29 mouse cellular contexts compared by ENCODE assay signal in the genomic region with DNA sequence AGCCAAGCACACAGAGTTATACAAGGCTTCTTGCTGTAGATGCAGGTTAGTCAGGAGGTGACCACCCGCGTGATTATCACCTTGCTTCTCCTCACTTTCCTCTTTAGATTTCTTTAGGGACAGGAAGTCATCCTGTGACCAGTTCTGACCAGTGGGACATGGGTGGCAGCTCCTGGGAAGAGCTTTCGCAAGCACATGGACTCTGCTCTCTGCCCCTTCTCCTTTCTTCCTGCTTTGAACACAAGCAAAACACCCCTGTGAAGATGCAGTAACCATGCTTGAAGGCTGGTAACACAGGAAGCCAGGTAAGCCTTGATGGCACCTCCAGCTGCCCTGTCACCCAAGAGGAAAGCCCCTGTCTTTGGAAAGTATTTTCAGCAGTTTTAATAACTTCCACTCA.
DNase-seq lines count a peak whose midpoint lies in the region; ATAC-seq and TF ChIP-seq lines count a peak whose summit lies in the region.
"Had no signal": no experiment of that assay in that cellular context is flagged by ENCODE, and none has a peak within 500 bp of the region (broad histone marks: within the 10 kb centered on the region; RNA-seq: fewer than 3 reads in every experiment).

No protein-coding gene starts in this region.

- H3K27me3 ChIP-seq in kidney, postnatal 0 days (ENCODE audit: insufficient read depth, low read length): no peaks in the 10 kb centered on the region
- H3K27me3 ChIP-seq in midbrain, embryonic 11.5 days (ENCODE audit: control insufficient read depth, insufficient read depth, low read length): no peaks in the 10 kb centered on the region
- H3K27me3 ChIP-seq in midbrain, embryonic 10.5 days (ENCODE audit: low read depth, poor library complexity, severe bottlenecking): no peaks in the 10 kb centered on the region
- H3K27me3 ChIP-seq: embryonic facial prominence, embryonic 13.5 days had no signal

- no peak overlapping the region for H3K9ac ChIP-seq in kidney, postnatal 0 days (ENCODE audit: low read depth, low read length)
- no peak overlapping the region for H3K9ac ChIP-seq in midbrain, embryonic 11.5 days (ENCODE audit: low read length)
- H3K9ac ChIP-seq: embryonic facial prominence, embryonic 13.5 days; forebrain, postnatal 0 days; heart, embryonic 13.5 days; hindbrain, embryonic 14.5 days had no signal

- peak; percentile 62; the same call in 1 of the 2 replicates for ATAC-seq in kidney, postnatal 0 days (replicated peaks; ENCODE audit: low FRiP score, low read depth)
- ATAC-seq in midbrain, embryonic 11.5 days (ENCODE audit: low FRiP score): no peak
- ATAC-seq: CD4-positive, CD25-positive, alpha-beta regulatory T cell, adult 4 months; forebrain, embryonic 14.5 days; forebrain, postnatal 0 days; hindbrain, postnatal 0 days had no signal

- H3K4me1 ChIP-seq in kidney, postnatal 0 days (replicated peaks; ENCODE audit: insufficient read depth, low read length): peaks cover 4% of the 10 kb centered on the region; the same call in 1 of the 2 replicates
- no peaks in the 10 kb centered on the region for H3K4me1 ChIP-seq in midbrain, embryonic 11.5 days (ENCODE audit: control insufficient read depth, insufficient read depth, low read length)
- H3K4me1 ChIP-seq in midbrain, embryonic 10.5 days: peaks cover 12% of the 10 kb centered on the region

- peak; percentile 18 for DNase-seq in kidney, adult 18-20 months
- no peak for DNase-seq in kidney, postnatal 14 days
- no peak for DNase-seq in kidney, postnatal 0 days (ENCODE audit: low spot score)
- no peak for DNase-seq in kidney, postnatal 4 days
- DNase-seq in midbrain, embryonic 11.5 days (ENCODE audit: low spot score, missing footprints): peak; percentile 12
- DNase-seq in midbrain, embryonic 10.5 days (ENCODE audit: low spot score): no peak
- no peak for DNase-seq in cerebellum, postnatal 14 days
- DNase-seq: adrenal gland, adult 2 months; adrenal gland, postnatal 14 days; cerebellum, adult 11 months; cerebellum, adult 2 months; cerebellum, adult 9-11 months; cerebellum, postnatal 36 days; embryo, embryonic 11 days; forebrain, postnatal 0 days; gastrocnemius, adult 2 months; gastrocnemius, postnatal 14 days; heart, adult 2 months; heart, postnatal 14 days; heart, postnatal 4 days had no signal

- H3K36me3 ChIP-seq in kidney, postnatal 0 days (ENCODE audit: insufficient read depth, low read length): no peaks in the 10 kb centered on the region
- no peaks in the 10 kb centered on the region for H3K36me3 ChIP-seq in midbrain, embryonic 11.5 days (ENCODE audit: control insufficient read depth, insufficient read depth, low read length)
- no peaks in the 10 kb centered on the region for H3K36me3 ChIP-seq in midbrain, embryonic 10.5 days
- H3K36me3 ChIP-seq: embryonic facial prominence, embryonic 10.5 days; embryonic facial prominence, embryonic 13.5 days; heart, embryonic 10.5 days; heart, embryonic 13.5 days had no signal

- 87% methylated on average over 3 of the region's 3 CpGs for WGBS in kidney, postnatal 0 days
- 96% methylated on average over 3 of the region's 3 CpGs for WGBS in midbrain, embryonic 11.5 days
- WGBS in midbrain, embryonic 10.5 days: 92% methylated on average over 3 of the region's 3 CpGs

- no peak overlapping the region for H3K4me2 ChIP-seq in kidney, postnatal 0 days (ENCODE audit: low read length)
- H3K4me2 ChIP-seq in midbrain, embryonic 11.5 days: no peak overlapping the region
- H3K4me2 ChIP-seq: embryonic facial prominence, embryonic 13.5 days; heart, embryonic 13.5 days; hindbrain, embryonic 14.5 days had no signal

- TF ChIP-seq CTCF in kidney, postnatal 0 days (IDR thresholded peaks at IDR 0.05; ENCODE audit: low read depth): no peak

- H3K27ac ChIP-seq in kidney, postnatal 0 days: peak overlapping the region; percentile 70; the same call in 1 of the 2 replicates
- no peak overlapping the region for H3K27ac ChIP-seq in midbrain, embryonic 11.5 days (ENCODE audit: low read depth, low read length)
- H3K27ac ChIP-seq in midbrain, embryonic 10.5 days (replicated peaks): no peak overlapping the region
- H3K27ac ChIP-seq: embryonic facial prominence, embryonic 10.5 days; embryonic facial prominence, embryonic 13.5 days; gastrocnemius, adult 2 months; heart, adult 2 months; heart, embryonic 10.5 days; heart, embryonic 13.5 days; hindbrain, postnatal 0 days had no signal

- H3K9me3 ChIP-seq in kidney, postnatal 0 days (replicated peaks; ENCODE audit: low read length): no peaks in the 10 kb centered on the region
- H3K9me3 ChIP-seq in midbrain, embryonic 11.5 days (ENCODE audit: control insufficient read depth, low read length): no peaks in the 10 kb centered on the region
- no peaks in the 10 kb centered on the region for H3K9me3 ChIP-seq in midbrain, embryonic 10.5 days (replicated peaks)
- H3K9me3 ChIP-seq: embryonic facial prominence, embryonic 10.5 days; embryonic facial prominence, embryonic 13.5 days; heart, embryonic 10.5 days; heart, embryonic 13.5 days had no signal

- H3K4me3 ChIP-seq in kidney, postnatal 0 days (replicated peaks; ENCODE audit: low read depth, low read length): no peak overlapping the region
- H3K4me3 ChIP-seq in midbrain, embryonic 11.5 days (ENCODE audit: low read depth, low read length): no peak overlapping the region
- no peak overlapping the region for H3K4me3 ChIP-seq in midbrain, embryonic 10.5 days
- H3K4me3 ChIP-seq: embryonic facial prominence, embryonic 10.5 days; embryonic facial prominence, embryonic 13.5 days; erythroblast, embryonic 14.5 days; gastrocnemius, adult 2 months; heart, adult 2 months; heart, embryonic 10.5 days; heart, embryonic 13.5 days had no signal

Comparison
In these comparisons a context has a peak if more than half of its experiments do, and no peak if none do; other contexts are left out.
1. DNase-seq: peak in kidney, adult 18-20 months (single experiment) and midbrain, embryonic 11.5 days (single experiment); none in kidney, postnatal 14 days (single experiment), kidney, postnatal 0 days (single experiment), kidney, postnatal 4 days (0 of 2), midbrain, embryonic 10.5 days (single experiment) and cerebellum, postnatal 14 days (0 of 2).